Mouse (Mus musculus): Measurements from ENCODE around the gene Uqcc3.
"Not testable (repeated sequence)": the region's sequence is repeated elsewhere in the genome, so short reads cannot be mapped to it uniquely, and the experiment has no call there.

Uqcc3 gene

DNA sequence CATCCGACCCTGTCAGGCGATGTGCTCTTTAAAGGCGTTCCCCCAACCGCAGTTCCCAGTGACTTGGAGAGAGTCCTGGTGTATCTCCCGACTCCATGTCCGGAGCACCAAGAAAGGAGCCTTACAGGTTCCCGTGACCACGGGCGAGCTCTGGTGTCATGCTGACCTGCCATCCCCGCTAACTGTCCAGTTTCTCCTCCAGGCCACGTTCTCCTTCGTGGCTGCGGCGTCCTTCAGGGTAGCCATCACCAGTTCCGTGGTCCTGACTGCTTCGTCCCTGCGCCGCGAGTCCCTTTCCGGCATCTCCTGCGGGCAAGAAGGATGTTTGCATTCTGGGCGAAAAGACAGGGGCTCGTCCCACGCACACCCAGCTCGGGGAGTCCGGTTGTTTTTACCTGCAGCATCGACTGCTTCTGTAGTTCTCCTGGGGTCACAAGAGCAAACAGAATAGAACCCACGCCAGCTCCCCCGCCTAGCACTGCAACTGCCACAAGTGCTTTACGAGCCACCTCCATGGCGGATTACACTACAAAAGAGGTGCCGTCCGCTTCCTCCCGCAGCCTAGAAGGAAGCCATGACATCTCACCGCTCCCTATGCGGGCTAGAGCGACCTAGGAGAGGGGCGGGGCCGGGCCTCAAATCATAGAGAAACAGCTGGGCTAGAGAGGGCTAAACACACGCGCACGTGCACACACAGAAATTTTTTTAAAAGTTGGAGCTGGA lies at the start of gene Uqcc3:
Gene Uqcc3 (minus strand): TSS at position 613 of the 723 bp plus-strand sequence.
- DNase-seq (ENCODE audit: low read depth, low spot score), result peak; percentile 89

DNA sequence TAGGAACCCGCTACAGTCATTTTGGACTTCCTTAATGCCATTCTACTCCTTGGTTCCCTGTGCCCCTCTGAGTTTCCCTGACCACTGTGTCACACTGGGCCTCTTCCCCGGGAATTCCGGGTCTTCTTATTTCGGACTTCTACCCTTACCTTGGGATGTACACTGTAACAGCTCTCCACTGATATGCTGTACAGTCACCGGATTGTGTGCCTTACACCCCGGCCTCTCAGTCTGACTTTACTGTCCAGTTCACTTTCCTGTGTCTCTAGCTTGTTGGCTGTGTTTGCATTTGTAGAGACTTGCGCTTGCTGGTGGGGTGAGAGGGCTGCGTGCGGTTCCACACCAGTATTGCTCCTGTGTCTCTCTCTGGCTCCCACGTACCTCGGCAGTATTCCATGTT lies 49.4 kb upstream of the Uqcc3 start:
- no peak for DNase-seq (ENCODE audit: low read depth, low spot score)

DNA sequence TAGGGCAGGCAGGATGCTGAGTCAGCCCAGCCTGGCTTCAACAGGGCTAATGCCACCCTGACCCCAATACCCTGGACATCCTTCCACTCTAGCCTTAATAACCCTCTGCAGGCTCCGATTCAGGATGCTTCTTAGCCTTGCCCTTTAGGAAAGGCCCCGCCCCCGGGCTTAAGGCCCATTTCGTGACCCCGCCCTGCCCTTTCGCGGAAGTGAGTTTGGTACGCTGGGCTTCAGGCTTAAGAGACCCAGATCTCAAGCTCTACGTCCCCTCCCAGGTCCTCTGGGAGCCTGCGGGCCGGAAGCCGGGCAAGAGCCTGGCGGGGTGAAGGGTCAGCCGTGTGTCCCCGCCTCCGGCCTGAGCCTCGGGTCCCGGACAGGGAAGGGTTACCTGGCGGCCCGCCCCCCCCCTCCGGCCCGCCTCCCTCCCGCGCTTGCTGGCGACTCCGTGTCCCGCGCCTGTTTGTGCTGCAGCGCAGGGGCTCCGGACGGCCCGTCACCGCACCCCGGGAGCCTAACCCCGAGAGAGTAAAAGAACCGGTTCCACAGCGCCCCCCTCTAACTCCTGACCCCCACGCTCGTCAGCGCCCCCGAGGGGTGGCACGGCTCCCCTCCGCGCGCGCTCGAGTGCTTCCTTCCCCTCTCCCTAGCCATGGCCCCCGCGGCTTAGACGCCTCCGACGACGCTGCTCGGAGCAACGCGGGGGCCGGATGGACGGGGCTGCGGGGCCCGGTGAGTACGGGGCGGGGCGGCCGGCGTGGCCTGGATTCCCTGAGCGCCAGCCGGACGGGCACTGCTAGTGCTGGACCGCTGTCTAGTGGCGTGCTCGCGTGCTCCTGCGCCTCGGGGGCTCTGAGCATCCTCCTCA lies 48.7 kb upstream of the Uqcc3 start, which contains the start of the genes Rom1 and Eml3:
Gene Rom1 (minus strand): TSS at position 133 of the 865 bp plus-strand sequence.
Gene Eml3 (plus strand): TSS at position 329 of the 865 bp plus-strand sequence.
- DNase-seq (ENCODE audit: low read depth, low spot score), result peak; percentile 93

DNA sequence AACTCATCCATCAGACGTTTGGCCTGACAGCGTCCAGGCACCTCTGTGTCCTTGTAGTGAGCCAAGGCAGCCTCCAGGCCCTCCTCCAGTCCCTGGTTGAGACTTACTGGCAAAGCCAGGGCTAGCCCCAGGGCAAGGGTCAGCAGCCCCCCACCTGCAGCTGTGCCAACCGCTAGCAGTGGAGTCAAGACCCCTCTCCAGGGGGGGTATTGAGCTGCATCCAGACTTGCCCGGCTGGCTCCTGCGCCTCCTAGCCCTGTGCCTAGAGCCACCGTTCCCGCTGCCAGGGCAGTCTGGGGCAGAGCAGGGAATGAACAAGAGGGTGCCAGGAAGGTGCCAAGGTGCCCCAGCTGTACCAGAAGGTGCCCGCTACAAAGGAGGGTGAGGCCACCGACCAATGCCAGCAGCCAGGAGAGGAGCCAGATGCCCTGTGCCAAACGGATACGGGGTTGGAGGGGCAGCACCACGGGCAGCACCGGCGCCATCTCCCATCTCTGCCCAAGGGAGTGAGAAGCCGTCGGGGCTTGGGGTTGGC lies 48.0 kb upstream of the Uqcc3 start:
- no peak for DNase-seq (ENCODE audit: low read depth, low spot score)

DNA sequence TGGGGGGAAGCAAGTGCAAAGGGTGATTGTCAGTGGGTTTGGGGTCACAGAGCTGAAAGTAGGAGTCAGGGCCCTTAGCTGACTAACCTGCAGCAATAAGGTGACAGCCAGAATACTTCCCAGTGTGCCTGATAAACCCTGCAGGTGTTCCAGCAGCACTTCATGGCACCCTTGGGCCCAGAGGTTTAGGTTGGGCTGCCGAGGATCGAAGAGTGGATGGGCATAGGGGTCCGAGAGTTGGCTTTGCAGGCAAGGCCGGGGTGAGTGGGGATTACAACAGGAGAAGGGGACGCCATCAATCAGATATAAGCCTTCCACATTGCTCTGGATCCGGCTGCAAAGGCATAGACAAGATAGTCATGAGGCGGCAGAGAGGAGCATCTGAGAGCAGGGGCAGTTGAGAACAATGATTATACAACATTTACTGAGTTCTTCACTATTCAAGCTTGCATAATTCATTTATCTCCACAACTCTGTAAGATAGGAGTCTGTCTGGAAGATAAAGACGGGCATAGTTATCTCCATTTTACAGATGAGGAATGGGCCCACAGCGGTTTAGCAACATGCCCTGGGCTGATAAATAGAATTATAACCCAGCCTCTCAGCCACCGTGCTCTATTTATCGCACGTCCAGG lies 47.3 kb upstream of the Uqcc3 start:
- no peak for DNase-seq (ENCODE audit: low read depth, low spot score)

DNA sequence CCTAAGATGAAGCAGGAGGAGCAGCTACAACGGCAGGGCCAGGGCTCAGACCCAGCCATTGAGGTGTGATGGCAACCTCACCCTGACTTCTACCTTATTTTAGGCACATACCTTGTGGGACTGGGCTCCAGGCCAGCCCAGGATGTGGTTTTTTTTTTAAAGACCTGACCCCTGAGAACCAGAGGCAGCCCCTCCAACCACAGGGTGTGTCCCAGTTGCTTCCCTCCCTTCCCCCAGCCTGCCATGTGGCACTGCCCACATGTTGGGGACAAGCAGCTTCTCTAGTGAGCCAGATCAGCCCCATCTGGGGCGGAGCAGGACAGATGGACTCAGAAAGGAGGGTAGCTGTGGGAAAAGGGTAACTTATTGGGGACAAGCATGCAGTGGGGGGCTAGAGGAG lies 46.0 kb upstream of the Uqcc3 start:
- DNase-seq (ENCODE audit: low read depth, low spot score), result no peak

DNA sequence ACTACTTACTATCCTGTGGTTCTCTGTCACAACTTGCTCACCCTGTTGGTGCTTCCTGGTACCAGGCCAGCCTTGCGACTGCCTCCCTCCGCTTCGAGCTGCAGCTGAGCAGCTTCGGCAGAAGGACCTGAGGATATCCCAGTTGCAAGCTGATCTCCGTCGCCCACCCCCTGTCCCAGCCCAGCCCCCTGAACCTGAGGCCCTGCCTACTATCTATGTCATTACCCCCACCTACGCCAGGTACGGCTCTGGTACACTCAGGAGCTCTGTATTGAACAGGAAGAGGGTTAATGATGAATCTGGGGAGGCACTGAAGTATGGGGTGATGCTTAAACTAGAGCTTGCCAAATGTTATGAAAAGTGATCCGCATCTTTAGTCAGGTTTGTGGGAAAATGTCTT lies 41.0 kb upstream of the Uqcc3 start:
- DNase-seq (ENCODE audit: low read depth, low spot score), result no peak

DNA sequence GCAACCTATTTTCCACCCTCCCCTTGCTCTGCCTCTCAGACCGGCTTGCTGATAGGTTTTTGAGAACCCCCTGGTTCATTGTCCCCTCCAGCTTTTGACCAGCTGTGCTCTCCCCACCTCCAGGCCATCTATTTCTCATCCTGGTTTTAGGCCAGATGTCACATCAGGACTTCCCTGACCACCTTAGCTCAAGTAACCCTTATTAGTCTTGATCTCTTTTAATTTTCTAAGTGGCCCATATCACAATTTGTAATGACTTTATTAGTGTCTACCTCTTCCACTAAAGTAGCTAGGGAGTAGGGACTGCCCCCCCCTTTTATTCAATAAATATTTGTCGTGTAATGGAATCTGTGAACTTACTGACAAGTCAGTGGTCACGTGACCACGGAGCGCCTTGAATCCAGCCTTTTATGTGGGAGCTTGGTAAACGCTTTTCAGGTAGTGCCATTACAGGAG lies 40.1 kb upstream of the Uqcc3 start:
- DNase-seq (ENCODE audit: low read depth, low spot score), result peak; percentile 76

DNA sequence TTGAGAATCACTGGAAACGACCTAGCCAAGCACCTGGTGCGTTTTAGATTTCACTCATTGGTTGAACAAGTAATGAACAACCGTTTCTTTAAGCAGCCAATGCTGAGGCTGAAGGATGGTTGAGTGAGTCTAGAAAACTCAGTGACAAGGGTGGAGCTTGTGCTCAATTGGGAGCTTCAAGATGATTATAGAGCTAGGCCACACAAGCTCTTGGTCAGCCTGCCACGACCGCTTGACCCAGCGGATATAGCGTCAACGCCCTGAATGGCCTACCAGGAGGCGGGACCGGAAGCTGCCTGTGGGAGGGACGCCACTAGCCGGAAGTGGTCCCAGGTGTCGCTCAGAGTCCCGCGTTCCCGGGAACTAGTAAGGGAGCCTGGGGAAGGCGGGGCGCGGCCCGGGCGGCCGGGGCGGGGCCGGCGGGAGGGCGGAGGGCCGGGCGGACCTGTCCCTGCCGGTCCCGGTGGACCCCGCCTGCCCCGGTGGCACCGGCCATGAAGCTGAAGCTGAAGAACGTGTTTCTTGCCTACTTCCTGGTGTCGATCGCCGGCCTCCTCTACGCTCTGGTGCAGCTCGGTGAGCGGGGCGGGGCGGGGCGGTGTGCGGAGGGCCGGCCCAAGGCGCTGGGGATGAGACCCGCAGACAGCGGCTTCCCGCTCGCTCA lies 39.5 kb upstream of the Uqcc3 start, which contains the start of gene B3gat3:
Gene B3gat3 (plus strand): TSS at position 302 of the 664 bp plus-strand sequence.
- DNase-seq (ENCODE audit: low read depth, low spot score), result peak; percentile 95

DNA sequence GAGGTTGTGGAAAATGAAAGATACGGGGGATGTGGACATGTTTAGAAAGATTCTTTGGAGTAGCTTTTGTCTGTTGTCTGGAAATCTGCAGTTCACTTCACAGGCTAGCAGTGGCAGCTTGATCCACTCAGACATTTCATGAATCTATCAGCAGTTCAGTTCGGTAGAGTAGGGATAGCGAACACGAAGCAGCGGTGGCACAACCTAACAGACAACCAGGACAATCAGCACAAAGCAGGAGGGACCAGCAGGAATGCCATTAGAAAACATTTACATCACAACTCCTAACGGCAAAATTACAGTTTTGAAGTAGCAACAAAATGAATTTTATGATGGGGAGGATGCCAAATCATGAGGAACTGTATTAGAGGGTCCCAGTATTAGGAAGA lies 39.0 kb upstream of the Uqcc3 start:
- peak; percentile 35 for DNase-seq (ENCODE audit: low read depth, low spot score)

DNA sequence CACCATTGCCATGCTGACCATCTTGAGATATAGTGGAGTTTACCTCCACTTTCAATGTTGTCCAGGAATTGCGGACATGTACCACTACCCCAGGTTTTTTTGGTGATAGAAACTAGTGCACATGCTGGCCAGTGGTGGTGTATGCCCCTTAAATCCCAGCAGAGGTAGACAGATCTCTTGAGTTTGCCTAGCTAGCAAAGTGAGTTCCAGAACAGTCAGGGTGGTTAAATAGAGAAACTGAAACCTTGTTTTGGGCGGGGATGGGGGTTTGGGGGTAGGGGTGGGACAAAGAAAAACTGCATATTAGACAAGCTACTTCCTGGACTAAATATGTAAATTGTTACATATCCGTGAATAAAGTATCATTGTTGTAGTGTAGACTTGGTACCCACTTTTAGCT lies 38.3 kb upstream of the Uqcc3 start:
- DNase-seq (ENCODE audit: low read depth, low spot score), result no peak

DNA sequence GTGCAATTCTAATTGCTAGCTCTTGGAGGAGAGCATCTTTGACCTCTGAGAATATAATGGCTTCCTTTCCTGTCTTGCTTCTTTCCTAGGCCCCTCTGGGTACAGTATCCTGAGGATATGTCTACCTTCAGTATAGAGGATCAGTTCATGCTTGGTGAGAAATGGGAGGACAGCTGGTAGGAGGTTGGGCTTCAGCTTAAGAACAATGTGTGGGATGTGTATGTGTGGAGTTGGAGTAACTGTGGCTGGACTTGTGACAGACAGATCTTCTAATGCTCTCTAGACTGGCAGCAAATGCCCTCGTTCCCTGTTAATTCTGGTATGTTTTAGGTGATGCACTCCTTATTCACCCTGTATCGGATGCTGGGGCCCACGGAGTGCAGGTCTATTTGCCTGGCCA lies 33.5 kb upstream of the Uqcc3 start:
- no peak for DNase-seq (ENCODE audit: low read depth, low spot score)

DNA sequence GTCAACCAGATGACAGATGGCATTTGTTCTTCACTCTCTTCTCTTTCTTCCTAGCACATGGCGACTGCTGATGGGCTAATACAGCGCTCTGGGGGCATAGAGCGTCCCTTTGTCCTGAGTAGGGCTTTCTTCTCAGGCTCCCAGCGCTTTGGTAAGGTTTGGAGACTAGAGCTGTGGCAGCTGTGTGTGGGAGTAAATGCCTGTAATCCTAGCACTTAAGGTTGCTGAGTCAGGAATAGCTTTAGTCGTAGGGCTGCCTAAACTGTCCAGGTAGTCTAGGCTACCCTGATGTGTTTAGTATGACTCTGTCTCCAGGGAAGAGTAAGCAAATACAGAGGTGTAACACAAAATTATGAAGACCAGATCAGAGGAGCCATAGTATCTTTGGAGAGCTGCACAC lies 31.1 kb upstream of the Uqcc3 start:
- no peak for DNase-seq (ENCODE audit: low read depth, low spot score)

DNA sequence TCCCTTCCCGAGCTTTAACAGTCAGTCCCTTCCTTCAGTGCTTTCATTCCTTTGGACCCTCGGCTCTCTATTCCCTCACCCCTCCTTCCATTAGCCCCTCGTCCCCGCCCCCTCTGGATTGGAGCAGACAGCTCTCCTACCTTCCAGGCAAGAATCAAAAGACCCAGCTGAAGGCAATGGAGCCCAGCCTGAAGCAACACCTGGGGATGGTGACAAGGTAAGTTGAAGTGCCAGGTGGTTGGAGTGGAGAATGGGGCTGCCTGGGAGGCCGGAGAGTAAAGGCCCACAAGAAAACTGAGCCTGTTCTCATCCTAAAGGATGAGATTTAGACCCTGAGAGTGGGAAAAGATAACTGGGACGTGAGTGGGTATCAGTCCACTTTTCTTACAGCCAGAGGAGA lies 27.8 kb upstream of the Uqcc3 start:
- DNase-seq (ENCODE audit: low read depth, low spot score), result no peak

DNA sequence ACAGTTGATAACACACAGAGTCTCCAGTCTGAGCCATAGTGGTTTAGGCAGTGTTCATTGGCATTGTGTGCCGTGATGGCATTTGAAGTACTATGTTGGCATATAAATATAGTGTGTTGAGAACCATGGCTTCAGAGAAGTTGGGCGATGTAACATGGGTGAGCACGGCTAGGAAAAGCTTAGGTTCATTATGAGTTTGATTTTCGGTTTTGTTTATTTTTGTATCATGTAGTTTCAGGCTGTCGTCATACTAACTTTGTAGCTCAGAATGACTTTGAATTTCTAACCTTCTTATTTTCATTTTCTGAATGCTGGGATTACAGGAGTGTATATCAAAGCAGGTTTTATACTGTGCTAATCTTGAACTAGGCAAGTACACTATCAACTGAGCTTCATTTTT lies 22.7 kb upstream of the Uqcc3 start:
- no peak for DNase-seq (ENCODE audit: low read depth, low spot score)

DNA sequence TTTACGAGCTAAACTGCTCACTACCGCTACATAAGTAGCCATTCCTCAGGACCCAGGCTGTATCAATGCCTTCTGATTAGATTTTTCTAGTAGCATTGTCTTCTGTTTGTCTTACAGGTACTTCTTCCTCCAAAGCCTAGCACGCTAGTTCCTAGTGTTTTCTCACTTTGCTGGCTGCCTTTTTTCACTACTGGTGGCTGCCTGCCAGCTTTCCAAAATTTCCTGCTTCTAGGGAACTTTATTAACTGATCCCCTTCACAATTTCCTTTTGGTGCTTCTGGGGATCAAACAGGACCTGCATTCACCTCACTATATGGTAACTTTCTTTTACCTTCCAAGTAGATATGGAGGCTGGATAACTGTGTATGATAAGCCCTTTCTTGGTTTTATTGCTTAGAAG lies 18.4 kb upstream of the Uqcc3 start:
- DNase-seq (ENCODE audit: low read depth, low spot score), result no peak

DNA sequence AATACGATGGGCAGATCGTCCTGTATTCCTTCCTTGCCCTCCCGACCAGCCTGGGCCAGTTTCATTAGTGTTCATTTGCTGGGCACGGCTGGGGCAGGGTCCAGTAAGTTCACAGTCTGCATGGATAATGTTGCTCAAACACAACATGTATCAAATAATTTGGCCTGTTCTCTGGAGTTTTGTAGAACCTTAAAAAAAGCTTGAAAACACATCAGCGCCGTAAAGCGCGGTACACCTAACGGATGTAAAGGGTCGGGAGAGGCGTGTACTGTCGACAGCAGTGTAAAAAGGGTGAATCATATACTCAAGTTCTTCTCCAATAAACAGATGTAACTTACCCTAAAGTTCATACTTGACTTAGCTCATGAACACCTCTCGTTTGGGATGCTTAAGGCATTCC lies 17.9 kb upstream of the Uqcc3 start:
- peak; percentile 37 for DNase-seq (ENCODE audit: low read depth, low spot score)

DNA sequence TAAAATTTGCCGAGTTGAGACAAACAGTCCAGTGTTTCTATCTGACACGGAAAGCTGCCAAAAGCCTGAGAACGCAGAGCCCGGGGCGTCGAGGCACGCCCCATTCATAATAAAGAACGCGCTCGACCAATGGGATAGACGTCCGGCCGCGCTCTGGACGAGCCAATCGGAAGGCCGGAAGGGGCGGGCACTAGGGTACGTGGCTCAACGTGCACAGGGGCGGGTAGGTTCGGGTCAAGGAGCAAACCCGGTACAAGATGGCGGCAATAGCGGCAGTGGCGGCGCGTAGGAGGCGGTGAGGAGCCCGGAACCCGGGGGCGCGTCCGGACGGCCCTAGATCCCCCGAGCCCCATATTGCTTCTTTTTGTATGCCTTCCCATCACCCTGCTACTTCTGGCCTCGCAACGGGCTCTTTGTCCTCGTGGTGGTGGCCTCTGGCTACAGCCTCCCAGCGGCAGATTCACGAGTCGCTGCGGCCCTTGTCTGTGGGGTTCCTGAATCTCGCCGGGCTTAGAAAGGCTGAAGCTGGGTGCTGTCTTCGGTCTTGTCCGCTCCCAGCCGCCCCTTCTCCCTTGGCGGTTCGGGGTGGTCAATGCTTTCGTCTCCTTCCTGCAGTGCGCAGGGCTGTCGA lies 17.3 kb upstream of the Uqcc3 start, which contains the start of gene Ganab:
Gene Ganab (plus strand): TSS at position 207 of the 631 bp plus-strand sequence.
- DNase-seq (ENCODE audit: low read depth, low spot score), result peak; percentile 99

DNA sequence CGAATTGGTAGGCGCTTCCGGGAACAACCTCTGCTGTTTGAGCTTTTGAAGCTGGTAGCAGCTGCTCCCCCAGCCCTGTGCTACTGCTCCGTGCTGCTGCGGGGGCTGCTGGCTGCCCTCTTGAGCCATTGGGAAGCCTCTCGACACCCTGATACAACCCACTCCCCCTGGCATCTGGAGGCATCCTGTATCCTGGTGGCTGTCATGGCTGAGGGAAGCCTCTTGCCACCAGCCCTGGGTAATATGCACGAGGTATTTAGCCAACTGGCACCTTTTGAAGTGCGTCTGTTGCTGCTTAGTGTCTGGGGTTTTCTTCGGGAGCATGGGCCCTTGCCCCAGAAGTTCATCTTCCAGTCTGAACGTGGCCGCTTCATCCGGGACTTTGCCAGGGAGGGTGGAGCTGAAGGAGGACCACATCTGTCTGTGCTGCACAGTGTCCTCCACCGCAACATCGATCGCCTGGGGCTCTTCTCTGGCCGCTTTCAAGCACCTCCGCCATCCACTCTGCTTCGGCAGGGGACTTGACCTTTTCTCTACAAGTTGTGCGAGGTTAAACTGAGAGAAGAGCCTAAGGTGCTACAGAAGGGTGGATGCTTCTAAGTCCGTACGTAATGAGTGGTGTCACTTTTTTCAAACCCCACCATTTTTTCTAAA lies 16.6 kb upstream of the Uqcc3 start:
- DNase-seq (ENCODE audit: low read depth, low spot score), result peak; percentile 79

DNA sequence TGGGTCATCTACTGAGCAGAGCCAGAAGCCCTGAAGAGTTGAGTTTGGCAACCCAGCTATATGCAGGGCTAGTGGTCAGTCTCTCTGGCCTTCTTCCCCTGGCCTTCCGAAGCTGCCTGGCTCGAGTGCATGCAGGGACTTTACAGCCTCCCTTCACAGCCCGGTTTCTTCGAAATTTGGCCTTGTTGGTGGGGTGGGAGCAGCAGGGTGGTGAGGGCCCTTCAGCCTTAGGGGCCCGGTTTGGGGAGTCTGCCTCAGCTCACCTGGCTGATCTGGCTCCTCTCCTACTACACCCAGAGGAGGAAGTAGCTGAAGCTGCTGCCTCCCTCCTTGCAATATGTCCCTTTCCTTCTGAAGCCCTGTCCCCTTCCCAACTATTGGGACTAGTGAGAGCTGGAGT lies 15.5 kb upstream of the Uqcc3 start:
- not testable (repeated sequence) for DNase-seq (ENCODE audit: low read depth, low spot score)

All from ZHBTc4 (cell line).